Mouse (Mus musculus): ENCODE measurements around the gene Olfr1394.
"Not testable (repeated sequence)": the region's sequence is repeated elsewhere in the genome, so short reads cannot be mapped to it uniquely, and the experiment has no call there.

Gene Olfr1394

GRCm38 (mm10) chr11:49191083-49191482 lies 36.9 kb downstream of the Olfr1394 start:
- no peak for DNase-seq

- not testable (repeated sequence) for DNase-seq
Observed at GRCm38 (mm10) chr11:49194771-49195170, 40.6 kb downstream of the Olfr1394 start.

DNA sequence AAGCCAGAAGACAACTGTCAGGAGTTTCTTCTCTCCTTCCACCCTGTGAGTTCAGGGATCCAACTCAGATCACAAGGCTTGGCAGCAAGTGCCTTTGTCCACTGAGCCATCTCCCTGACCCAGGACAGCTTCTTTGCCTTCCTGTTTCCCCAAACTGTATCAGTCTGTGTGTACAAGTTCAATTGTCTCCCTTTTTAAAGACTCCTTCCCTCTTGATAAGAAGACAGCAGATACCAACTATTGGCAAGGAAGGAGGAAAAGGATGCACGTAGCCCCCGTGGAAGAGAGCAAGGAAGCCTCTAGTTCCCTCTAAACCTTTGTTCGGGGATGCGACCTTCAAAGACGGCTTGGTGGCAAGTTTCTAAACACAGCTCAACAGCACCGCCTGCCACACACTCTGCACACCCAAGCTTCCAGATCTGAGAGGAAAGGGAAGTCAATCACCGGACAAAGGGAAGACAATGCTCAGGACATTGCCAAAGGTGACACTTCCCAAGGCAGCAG lies 41.7 kb downstream of the Olfr1394 start:
- DNase-seq, result no peak

GRCm38 (mm10) chr11:49200666-49201065 lies 46.5 kb downstream of the Olfr1394 start:
- no peak for DNase-seq

- no peak for DNase-seq
Observed at GRCm38 (mm10) chr11:49201142-49201541, 47.0 kb downstream of the Olfr1394 start.

- DNase-seq, result no peak
Observed at GRCm38 (mm10) chr11:49202071-49202470, 47.9 kb downstream of the Olfr1394 start.

DNA sequence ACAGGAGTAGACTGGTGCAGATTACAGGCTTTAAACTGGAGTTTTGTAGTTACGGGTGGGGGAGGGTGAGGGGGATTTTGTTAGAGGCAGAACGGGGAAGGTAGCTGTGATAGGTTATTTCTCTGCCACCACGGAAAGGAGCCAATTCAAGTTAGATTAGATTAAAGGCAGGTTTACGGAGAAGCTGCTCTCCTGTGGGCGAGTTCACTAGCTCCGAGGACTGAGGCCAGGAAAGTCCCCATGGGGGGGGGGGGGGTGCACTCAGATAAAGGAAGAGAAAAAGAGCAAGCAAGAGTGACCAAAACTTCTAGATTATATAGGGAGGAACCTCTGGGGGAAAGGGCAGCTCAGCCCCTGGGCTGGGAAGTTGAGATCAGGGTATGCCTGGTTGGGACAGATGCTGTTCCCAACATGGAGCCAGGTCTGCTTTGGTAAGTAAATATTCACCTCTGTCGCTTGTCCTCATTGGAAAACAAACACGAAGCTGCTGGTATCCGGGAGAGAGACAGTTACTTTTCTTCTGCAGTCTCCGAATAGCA lies 48.4 kb downstream of the Olfr1394 start:
- DNase-seq, result no peak

DNA sequence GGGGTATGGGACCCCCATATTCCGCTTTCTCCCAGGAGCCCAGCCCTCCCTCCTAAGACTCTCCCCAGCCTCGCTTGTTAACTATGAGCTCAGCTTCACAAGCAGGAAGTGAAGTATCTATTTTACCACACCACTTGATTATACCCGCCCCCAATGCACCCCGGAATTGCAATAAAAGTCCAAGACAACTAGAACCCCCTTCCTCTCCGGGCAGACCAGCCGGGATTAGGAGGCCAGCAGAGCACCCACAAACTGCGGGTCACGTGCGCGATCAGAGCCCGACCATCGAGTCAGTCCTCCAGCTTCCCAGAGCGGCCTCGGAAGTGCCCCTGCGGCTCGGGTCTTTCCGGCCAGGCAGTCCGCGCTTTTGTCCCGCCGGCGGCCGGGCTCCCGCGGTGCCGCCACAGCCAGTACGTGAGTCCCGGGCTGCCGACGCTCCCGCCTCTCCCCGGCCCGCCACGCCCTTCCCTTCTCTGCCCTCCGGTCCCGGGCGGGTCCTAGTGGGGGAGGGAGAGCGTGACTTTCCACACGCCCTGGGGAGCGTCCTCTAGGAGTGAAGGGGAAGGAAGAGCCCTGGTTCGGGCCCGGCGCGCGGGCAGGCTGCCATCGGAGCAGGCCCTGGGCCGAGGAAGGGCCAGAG lies 49.1 kb downstream of the Olfr1394 start, which contains the start of gene Zfp62:
Gene Zfp62, plus strand, starts transcription at position 164 of the 640 bp plus-strand sequence.
- DNase-seq, result peak; percentile 90

DNA sequence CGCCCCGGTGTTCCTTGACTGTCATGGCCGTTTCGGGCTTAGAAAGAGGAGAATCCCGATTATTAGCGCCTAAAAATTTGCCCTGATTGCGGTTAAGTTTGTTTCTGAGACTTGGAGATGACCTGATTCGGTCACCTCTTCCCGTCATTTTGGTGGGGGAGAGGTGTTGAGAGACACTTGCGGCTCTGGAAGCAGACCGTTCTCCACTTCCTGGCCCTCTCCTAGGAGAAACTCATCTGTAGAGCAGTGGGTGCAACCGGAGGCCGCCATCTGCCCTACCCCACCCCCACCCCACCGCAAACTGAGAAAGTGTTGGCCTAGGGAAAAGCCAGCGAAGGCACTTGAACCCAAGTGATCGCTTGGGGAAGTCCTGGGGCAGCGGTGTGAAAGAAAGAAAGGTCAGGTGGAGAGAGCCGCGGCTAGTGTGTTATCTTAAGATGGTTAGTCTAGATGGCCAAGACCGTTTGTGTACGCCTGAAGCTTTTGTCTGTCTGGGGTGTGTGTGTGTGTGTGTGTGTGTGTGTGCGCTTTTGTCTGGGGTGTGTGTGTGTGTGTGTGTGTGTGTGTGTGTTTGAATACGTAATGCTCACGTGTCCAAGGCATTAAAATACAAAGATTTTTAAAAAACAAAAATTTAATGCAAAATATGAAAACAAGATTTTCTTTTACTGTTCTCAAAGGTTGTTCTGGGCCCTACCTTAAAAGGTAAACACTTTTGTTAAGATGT lies 49.8 kb downstream of the Olfr1394 start:
- no peak for DNase-seq

GRCm38 (mm10) chr11:49205080-49205590 lies 51.0 kb downstream of the Olfr1394 start:
- DNase-seq, result no peak

- DNase-seq, result no peak
Observed at GRCm38 (mm10) chr11:49207495-49207894, 53.3 kb downstream of the Olfr1394 start.

Measured in cerebellum, adult 11 months (tissue).